Mouse (Mus musculus): ENCODE measurements around the gene Sdad1.

GRCm38 (mm10) chr5:92263761-92264359 is 46.4 kb downstream of the Sdad1 start:
- TF ChIP-seq POLR2A (IDR thresholded peaks at IDR 0.05; ENCODE audit: borderline replicate concordance, low read depth, low read length) (no peak), CTCF (IDR thresholded peaks at IDR 0.05; ENCODE audit: low read depth, low read length) (no peak)

All from bone marrow macrophage, adult 2 months (primary cell).